ENCODE assay signal across 8 mouse cellular contexts in the genomic region with DNA sequence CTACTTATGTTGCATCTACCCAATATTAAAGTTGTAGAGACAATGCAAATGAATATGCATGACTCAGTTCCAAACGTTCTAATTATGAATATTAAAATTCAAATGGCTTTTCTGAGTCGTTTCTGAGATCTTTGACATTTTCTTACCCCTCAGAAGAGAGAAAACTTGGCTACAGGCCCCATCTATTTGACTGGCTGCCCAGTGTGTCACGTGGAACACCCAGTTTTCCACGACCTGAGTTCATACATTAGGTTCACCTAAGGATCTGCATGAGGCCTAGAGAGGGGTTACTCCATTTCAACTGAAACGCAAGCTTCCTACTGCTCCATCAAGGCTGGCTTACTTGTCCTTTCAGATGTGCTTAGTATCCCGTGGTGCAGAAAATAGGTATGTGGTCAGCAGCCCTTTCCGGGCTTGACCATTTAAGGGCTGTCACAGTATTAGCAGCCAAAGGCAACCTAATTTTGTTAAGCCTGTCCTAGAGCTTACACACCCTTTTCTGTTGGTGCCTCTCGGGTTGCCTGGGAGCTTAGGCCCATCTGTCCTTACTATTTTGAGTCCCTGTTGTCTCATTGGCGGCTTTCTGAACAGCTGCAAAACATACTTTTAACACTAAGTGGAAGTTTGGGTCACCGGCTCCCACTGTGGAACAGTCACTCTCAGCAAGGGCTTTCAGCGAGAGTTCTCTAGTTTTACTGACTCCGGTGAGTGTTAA. TPM values are rescaled to one million over a fixed set of nuclear protein-coding genes. Genes with fewer than 3 reads are reported as not detected.
DNase-seq lines count a peak whose midpoint lies in the region; ATAC-seq and TF ChIP-seq lines count a peak whose summit lies in the region.

Gene Vma21, plus strand, starts transcription at position 294 of the 715 bp plus-strand sequence.

- H3K4me1 ChIP-seq in embryonic facial prominence, embryonic 15.5 days: no peaks in the 10 kb centered on the region
- H3K4me1 ChIP-seq in heart, embryonic 14.5 days (ENCODE audit: control insufficient read depth in 2 of 2, insufficient read depth in 2 of 2, low read length in 2 of 2): no peaks in the 10 kb centered on the region; a peak in 1 of 4 replicates
- H3K4me1 ChIP-seq in lung, postnatal 0 days (ENCODE audit: insufficient read depth, low read depth, low read length): no peaks in the 10 kb centered on the region
- no peaks in the 10 kb centered on the region for H3K4me1 ChIP-seq in stomach, embryonic 15.5 days

- peak within 1 kb of the TSS; percentile 55 for H3K9ac ChIP-seq in embryonic facial prominence, embryonic 15.5 days
- peak within 1 kb of the TSS; percentile 83 for H3K9ac ChIP-seq in heart, embryonic 14.5 days (ENCODE audit: low read length)
- H3K9ac ChIP-seq in lung, postnatal 0 days (replicated peaks; ENCODE audit: low read depth): peak within 1 kb of the TSS; percentile 74
- peak within 1 kb of the TSS; percentile 46 for H3K9ac ChIP-seq in stomach, embryonic 15.5 days

- no peaks in the 10 kb centered on the region for H3K27me3 ChIP-seq in embryonic facial prominence, embryonic 15.5 days
- no peaks in the 10 kb centered on the region for H3K27me3 ChIP-seq in heart, embryonic 14.5 days (ENCODE audit: control insufficient read depth, insufficient read depth, low read length)
- no peaks in the 10 kb centered on the region for H3K27me3 ChIP-seq in lung, postnatal 0 days (replicated peaks; ENCODE audit: insufficient read depth, low read length)
- no peaks in the 10 kb centered on the region for H3K27me3 ChIP-seq in stomach, embryonic 15.5 days (replicated peaks)

- no peaks in the 10 kb centered on the region for H3K9me3 ChIP-seq in embryonic facial prominence, embryonic 15.5 days (replicated peaks)
- no peaks in the 10 kb centered on the region for H3K9me3 ChIP-seq in heart, embryonic 14.5 days (ENCODE audit: control insufficient read depth, low read length)
- no peaks in the 10 kb centered on the region for H3K9me3 ChIP-seq in lung, postnatal 0 days (ENCODE audit: low read length)
- no peaks in the 10 kb centered on the region for H3K9me3 ChIP-seq in stomach, embryonic 15.5 days

- ATAC-seq in embryonic facial prominence, embryonic 15.5 days (ENCODE audit: insufficient number of reproducible peaks, low FRiP score, low TSS enrichment, low read depth): 0 out of 2 replicates have a peak, but pooled peaks have one; percentile 24
- 0 out of 2 replicates have a peak, but pooled peaks have one; percentile 2 for ATAC-seq in heart, embryonic 14.5 days (ENCODE audit: insufficient number of reproducible peaks, insufficient read depth, low FRiP score, low read depth)
- ATAC-seq in lung, postnatal 0 days: peak; percentile 16; the same call in 1 of the 2 replicates
- no peak for ATAC-seq in stomach, embryonic 15.5 days (ENCODE audit: insufficient read depth, low FRiP score, low read depth)

- H3K4me3 ChIP-seq in embryonic facial prominence, embryonic 15.5 days (replicated peaks): peak within 1 kb of the TSS; percentile 64
- peak within 1 kb of the TSS; percentile 69 to 86 for H3K4me3 ChIP-seq in heart, embryonic 14.5 days (ENCODE audit: control insufficient read depth in 1 of 2, insufficient read depth in 1 of 2, low read depth in 1 of 2, low read length in 2 of 2)
- H3K4me3 ChIP-seq in lung, postnatal 0 days (ENCODE audit: low read depth, low read length): peak within 1 kb of the TSS; percentile 59
- peak within 1 kb of the TSS; percentile 61 for H3K4me3 ChIP-seq in stomach, embryonic 15.5 days (replicated peaks)

- no peak for TF ChIP-seq CTCF in lung, postnatal 0 days (IDR thresholded peaks at IDR 0.05)

- 35% methylated on average over 12 of the region's 12 CpGs for WGBS in embryonic facial prominence, embryonic 15.5 days
- WGBS in heart, embryonic 14.5 days: 32% methylated on average over 12 of the region's 12 CpGs
- WGBS in lung, postnatal 0 days: 27% methylated on average over 12 of the region's 12 CpGs
- 34% methylated on average over 12 of the region's 12 CpGs for WGBS in stomach, embryonic 15.5 days

- DNase-seq in embryo, embryonic 10 days (ENCODE audit: low spot score): peak; percentile 6
- no peak for DNase-seq in embryo, embryonic 10.5 days (ENCODE audit: low spot score)
- no peak for DNase-seq in adrenal gland, adult 2 months
- peak in 1 of 2 experiments; percentile 1 for DNase-seq in layer of hippocampus, adult 18-20 months (ENCODE audit: low spot score in 2 of 2)
- DNase-seq in lung, postnatal 0 days (ENCODE audit: low spot score): no peak

- TF ChIP-seq EP300 in lung, postnatal 0 days (IDR thresholded peaks at IDR 0.05): no peak

- peak within 1 kb of the TSS; percentile 75 for H3K27ac ChIP-seq in embryonic facial prominence, embryonic 15.5 days (replicated peaks)
- H3K27ac ChIP-seq in heart, embryonic 14.5 days (replicated peaks in 1 of 2; ENCODE audit: control insufficient read depth in 1 of 2, insufficient read depth in 1 of 2, low read depth in 2 of 2, low read length in 2 of 2): peak within 1 kb of the TSS; percentile 83 to 94
- H3K27ac ChIP-seq in lung, postnatal 0 days (ENCODE audit: low read length): peak within 1 kb of the TSS; percentile 85
- H3K27ac ChIP-seq in stomach, embryonic 15.5 days: peak within 1 kb of the TSS; percentile 84

- H3K36me3 ChIP-seq in embryonic facial prominence, embryonic 15.5 days: no peaks in the 10 kb centered on the region
- 0 out of 2 replicates have a peak, but pooled peaks cover 3% of the 10 kb centered on the region for H3K36me3 ChIP-seq in heart, embryonic 14.5 days (ENCODE audit: control insufficient read depth, insufficient read depth, low read length)
- no peaks in the 10 kb centered on the region for H3K36me3 ChIP-seq in lung, postnatal 0 days (ENCODE audit: insufficient read depth, low read length)
- H3K36me3 ChIP-seq in stomach, embryonic 15.5 days: no peaks in the 10 kb centered on the region

- H3K4me2 ChIP-seq in embryonic facial prominence, embryonic 15.5 days (replicated peaks): peak within 1 kb of the TSS; percentile 46
- peak within 1 kb of the TSS; percentile 69 for H3K4me2 ChIP-seq in heart, embryonic 14.5 days (ENCODE audit: low read length)
- peak within 1 kb of the TSS; percentile 52 for H3K4me2 ChIP-seq in lung, postnatal 0 days (replicated peaks; ENCODE audit: low read depth, low read length)
- peak within 1 kb of the TSS; percentile 49 for H3K4me2 ChIP-seq in stomach, embryonic 15.5 days

RNA-seq across cellular contexts. Expression of gene Vma21, which starts in this region (rescaled TPM):
- total RNA-seq in adrenal gland, adult 2 months (2021): 10 to 100 TPM; 33.0 to 55.6 TPM
- 3.7 and 4.3 TPM in 2 replicates for polyA plus RNA-seq in adrenal gland, adult 2 months (2012; rRNA removed)
- 52.7 and 55.5 TPM in 2 replicates for polyA plus RNA-seq in embryonic facial prominence, embryonic 15.5 days (2015; fragmentation: Nextera tagmentation; extraction: Ambion mirVana)
- polyA plus RNA-seq in heart, embryonic 14.5 days (2014; fragmentation: Nextera tagmentation; extraction: Ambion mirVana): 39.5 and 44.0 TPM in 2 replicates
- 10 to 100 TPM; 29.0 to 32.7 TPM for total RNA-seq in layer of hippocampus, adult 18-20 months (2021)
- 55.7 and 58.4 TPM in 2 replicates for polyA plus RNA-seq in lung, postnatal 0 days (2015; fragmentation: Nextera tagmentation; extraction: Ambion mirVana)
- polyA plus RNA-seq in stomach, embryonic 15.5 days (2015; fragmentation: Nextera tagmentation; extraction: Ambion mirVana): 43.4 and 45.3 TPM in 2 replicates
